Mouse (Mus musculus): ENCODE data around the gene Pde5a. TPM values are rescaled to one million over a fixed set of nuclear protein-coding genes. Genes with fewer than 3 reads are reported as not detected.

The Pde5a gene
- 3.8 and 3.9 TPM in 2 replicates for polyA plus RNA-seq (2012; rRNA removed)

GRCm38 (mm10) chr3:122728852-122729600, at the start of gene Pde5a:
Gene Pde5a (plus strand): TSS chr3:122728947.

GRCm38 (mm10) chr3:122894772-122895171, 166.0 kb downstream of the Pde5a start, which contains the start of gene Fabp2:
Gene Fabp2 (plus strand): TSS chr3:122895072.

Other genes starting within 250 kb of the Pde5a start
- gene Fnbp1l, start 109.2 kb upstream of the Pde5a start, polyA plus RNA-seq (2012; rRNA removed) = 358 and 366 TPM in 2 replicates
- not detected in 2 replicates for gene Fabp2, start 166.1 kb downstream of the Pde5a start, polyA plus RNA-seq (2012; rRNA removed)
- gene Gm10959, start 190.4 kb downstream of the Pde5a start, polyA plus RNA-seq (2012; rRNA removed) = not detected in 2 replicates
- 42.8 and 47.9 TPM in 2 replicates for gene 1810037I17Rik, start 195.3 kb downstream of the Pde5a start, polyA plus RNA-seq (2012; rRNA removed)